Mouse (Mus musculus) thymus, adult 2 months (tissue): ENCODE measurements around the gene Actr3.

Experiments used
- CTCF ChIP-seq: fragments of 200-500 bp; IDR thresholded peaks from 2 replicates; pipeline ENCODE4 v1.5.1; 2012; ENCODE audit warnings: mild to moderate bottlenecking, control low read depth, low read length, moderate library complexity, borderline replicate concordance; ENCODE audit not compliant: control insufficient read depth, poor library complexity, insufficient read depth; ENCODE audit errors: extremely low read depth
- POLR2A ChIP-seq: fragments of 200-500 bp; IDR thresholded peaks from 2 replicates; pipeline ENCODE4 v1.6.1; 2012; ENCODE audit warnings: mild to moderate bottlenecking, low read length, control low read depth, moderate library complexity; ENCODE audit not compliant: control insufficient read depth, poor library complexity, insufficient read depth; ENCODE audit errors: extremely low read depth

- TF ChIP-seq POLR2A (peak; percentile 35; the same call in 1 of the 2 replicates), CTCF (no peak)
Observed at GRCm38 (mm10) chr1:125434485-125435001, 984 bp downstream of the Actr3 start.
